Mouse (Mus musculus) embryonic facial prominence, embryonic 14.5 days (tissue): ENCODE measurements around the gene Tet1. TPM values are rescaled to one million over a fixed set of nuclear protein-coding genes. Genes with fewer than 3 reads are reported as not detected.

Experiments
- ATAC-seq: fragments of 200-750 bp; cut with Nextera tagmentation; 2 replicates; pipeline ENCODE4 v1.8.0; 2017; ENCODE audit warnings: low read depth, moderate number of reproducible peaks, moderate TSS enrichment
- DNase-seq: peaks from one replicate; pipeline ENCODE4 v3.0.0-alpha.2; 2015; ENCODE audit warnings: low spot score
- H3K27ac ChIP-seq: fragments of 300-500 bp; sonication (generic); replicated peaks from 2 replicates; pipeline ENCODE4 v1.5.1; 2014; ENCODE audit warnings: low read depth, mild to moderate bottlenecking, low read length, moderate library complexity
- H3K27me3 ChIP-seq: fragments of 300-500 bp; sonication (generic); replicated peaks from 2 replicates; pipeline ENCODE4 v1.6.1; 2014; ENCODE audit warnings: low read length; ENCODE audit not compliant: control insufficient read depth, insufficient read depth
- H3K36me3 ChIP-seq: fragments of 300-500 bp; sonication (generic); 2 replicates; pipeline ENCODE4 v1.6.1; 2014; ENCODE audit warnings: low read length, mixed read lengths; ENCODE audit not compliant: control insufficient read depth, insufficient read depth
- H3K4me1 ChIP-seq: fragments of 300-500 bp; sonication (generic); 2 replicates; pipeline ENCODE4 v1.6.1; 2014; ENCODE audit warnings: antibody characterized with exemption, low read length; ENCODE audit not compliant: control insufficient read depth, insufficient read depth
- H3K4me2 ChIP-seq: fragments of 300-500 bp; sonication (generic); 2 replicates; pipeline ENCODE4 v1.6.1; 2014; ENCODE audit warnings: low read depth, mild to moderate bottlenecking, low read length, moderate library complexity, mixed read lengths
- H3K4me3 ChIP-seq: fragments of 300-500 bp; sonication (generic); 2 replicates; pipeline ENCODE4 v1.5.1; 2014; ENCODE audit warnings: low read depth, mild to moderate bottlenecking, low read length
- H3K9ac ChIP-seq: fragments of 300-500 bp; sonication (generic); 2 replicates; pipeline ENCODE4 v1.6.1; 2014; ENCODE audit warnings: low read depth, mild to moderate bottlenecking, low read length, moderate library complexity, mixed read lengths
- H3K9me3 ChIP-seq: fragments of 300-500 bp; sonication (generic); 2 replicates; pipeline ENCODE4 v1.6.1; 2016; ENCODE audit warnings: low read length; ENCODE audit not compliant: control insufficient read depth
- WGBS: fragments of 180-500 bp; shearing (Covaris S2); extraction: QIAGEN DNeasy Blood & Tissue Kit; methylation state at CpG from one replicate; pipeline ENCODE4 v1.1.7; 2014; 5-methylcytosine and 5-hydroxymethylcytosine counted together
- polyA plus RNA-seq: library from polyadenylated mRNA; unstranded; fragments of >200 nt; fragmentation: Nextera tagmentation; extraction: Ambion mirVana; gene quantifications from 2 replicates; pipeline ENCODE4 v1.2.1, GENCODE M21; 2014

Gene Tet1
- polyA plus RNA-seq, 1 experiment from 2014 or later = 22.2 TPM

DNA sequence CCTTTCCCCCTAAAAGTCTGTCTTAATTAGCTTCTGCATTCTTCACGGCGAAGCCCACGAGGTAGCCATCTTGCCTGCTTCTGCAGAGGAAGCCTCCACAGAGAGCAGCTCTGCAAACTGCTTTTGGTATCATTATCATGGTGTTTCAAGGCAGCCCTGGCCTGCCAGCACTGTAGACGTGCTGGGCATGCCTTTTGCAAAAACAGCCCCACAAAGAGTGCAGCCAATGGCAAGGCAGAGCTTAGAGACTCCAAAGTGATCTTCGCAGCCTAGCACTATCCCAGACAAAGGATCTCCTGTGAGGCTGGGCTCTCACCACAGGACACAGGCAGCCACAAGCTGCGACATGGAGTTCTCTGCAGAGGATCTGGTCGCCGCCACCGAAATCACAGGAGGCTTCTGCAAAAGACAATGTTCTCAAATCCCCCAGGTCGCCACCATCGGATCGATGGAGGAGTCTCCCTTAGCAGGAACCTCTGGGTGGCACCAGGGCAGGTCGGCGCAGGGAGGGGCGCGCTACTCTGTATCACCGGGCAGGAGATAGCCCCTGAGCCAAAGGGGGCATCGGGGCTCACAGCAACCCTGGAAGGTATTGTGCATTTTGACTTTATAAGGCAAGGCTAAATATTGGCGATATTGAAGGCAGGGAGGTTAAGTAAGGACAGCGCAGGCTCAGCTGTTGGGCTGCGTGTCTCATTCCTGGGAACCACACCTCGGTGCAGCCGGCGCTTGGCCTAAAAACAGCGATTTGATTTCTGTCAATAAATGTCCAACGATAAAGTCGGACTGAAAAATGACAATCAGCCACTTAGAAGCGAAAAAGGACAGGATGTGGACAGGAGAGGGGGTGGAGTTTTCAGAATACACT, 43.4 kb downstream of the Tet1 start:
- H3K9me3 ChIP-seq = peaks cover 4% of the 10 kb centered on the region; the same call in 1 of the 2 replicates
- DNase-seq (peak; percentile 96), ATAC-seq (peak; percentile 98)
- no peaks in the 10 kb centered on the region for H3K27me3 ChIP-seq
- H3K4me3 ChIP-seq = peak overlapping the region; percentile 40
- H3K27ac ChIP-seq = peak overlapping the region; percentile 84
- peak overlapping the region; percentile 64 for H3K4me2 ChIP-seq
- peak overlapping the region; percentile 68 for H3K9ac ChIP-seq
- peaks cover 3% of the 10 kb centered on the region; the same call in 1 of the 2 replicates for H3K36me3 ChIP-seq
- WGBS = under 1% methylated on average over 27 of the region's 28 CpGs
- H3K4me1 ChIP-seq = peaks cover 19% of the 10 kb centered on the region

DNA sequence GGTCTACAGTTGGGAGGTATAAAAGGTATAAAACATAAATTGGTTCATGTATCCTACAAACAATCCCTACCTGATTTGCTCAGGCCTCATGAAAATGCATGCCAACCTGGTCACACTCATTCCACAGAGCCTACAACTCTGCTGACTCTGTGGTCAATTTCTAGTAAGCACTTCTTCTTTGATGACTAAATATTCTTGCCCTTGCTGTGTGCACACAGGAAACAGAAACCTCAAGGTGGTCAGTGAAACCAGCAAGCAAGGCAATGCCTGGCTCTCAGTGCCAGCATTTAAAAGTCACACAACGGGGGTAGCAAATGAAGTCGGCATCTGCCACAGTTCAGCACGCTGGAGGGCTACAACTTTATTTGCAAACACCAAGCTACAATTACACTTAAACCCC, 45.2 kb downstream of the Tet1 start:
- peak overlapping the region; percentile 46; the same call in 1 of the 2 replicates for H3K9ac ChIP-seq
- ATAC-seq = no peak
- peak overlapping the region; percentile 40; the same call in 1 of the 2 replicates for H3K4me3 ChIP-seq

DNA sequence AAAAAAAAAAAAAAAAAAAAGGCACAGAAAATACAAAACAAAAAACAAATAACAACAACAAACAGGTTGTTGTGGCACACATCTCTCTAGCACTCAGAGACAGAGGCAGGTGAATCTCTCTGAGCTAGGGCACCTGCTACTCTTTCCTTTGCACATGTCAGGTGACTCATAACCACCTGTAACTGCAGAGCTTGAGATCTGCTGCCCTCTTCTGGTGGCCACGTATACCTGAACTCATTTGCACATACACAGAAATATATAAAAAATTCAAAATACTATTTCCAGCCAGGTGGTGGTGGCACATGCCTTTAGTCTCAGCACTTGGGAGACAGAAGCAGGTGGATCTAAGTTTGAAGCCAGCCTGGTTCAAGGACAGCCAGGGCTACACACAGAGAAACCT, 46.4 kb downstream of the Tet1 start:
- no peak for DNase-seq
- H3K9me3 ChIP-seq = peaks cover 4% of the 10 kb centered on the region; the same call in 1 of the 2 replicates
- H3K36me3 ChIP-seq = peaks cover 7% of the 10 kb centered on the region; the same call in 1 of the 2 replicates
- H3K27me3 ChIP-seq = no peaks in the 10 kb centered on the region
- H3K4me2 ChIP-seq = no peak overlapping the region
- H3K4me3 ChIP-seq = no peak overlapping the region
- ATAC-seq = no peak
- no peak overlapping the region for H3K27ac ChIP-seq
- peaks cover 19% of the 10 kb centered on the region for H3K4me1 ChIP-seq
- WGBS = 97% methylated on average over 1 of the region's 1 CpGs
- no peak overlapping the region for H3K9ac ChIP-seq

More for the DNA sequence above, 45.2 kb downstream of the Tet1 start:
- Histone ChIP-seq H3K36me3 (peaks cover 7% of the 10 kb centered on the region; the same call in 1 of the 2 replicates), H3K9me3 (peaks cover 4% of the 10 kb centered on the region; the same call in 1 of the 2 replicates), H3K4me1 (peaks cover 19% of the 10 kb centered on the region), H3K27ac (no peak overlapping the region), H3K27me3 (no peaks in the 10 kb centered on the region), H3K4me2 (peak overlapping the region; percentile 64)
- WGBS = 53% methylated on average over 3 of the region's 3 CpGs
- DNase-seq = no peak

DNA sequence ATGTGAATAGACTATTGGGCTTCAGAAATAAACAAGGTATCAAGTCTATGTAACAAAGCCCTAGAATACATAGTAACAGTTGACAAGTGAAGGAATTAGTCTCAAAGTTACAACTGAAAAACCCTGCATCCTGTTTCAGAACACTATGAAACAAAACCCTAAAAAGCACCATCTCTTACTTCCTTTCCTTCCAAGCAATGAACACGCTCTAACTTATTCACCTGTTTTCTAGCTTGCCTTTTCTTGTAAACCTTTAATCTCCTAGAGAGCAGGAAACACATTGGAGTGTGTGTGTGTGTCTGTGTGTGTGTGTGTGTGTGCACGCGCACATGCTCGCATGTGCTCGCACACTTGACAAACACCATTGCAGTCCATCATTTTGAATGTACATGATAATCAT, 49.8 kb downstream of the Tet1 start:
- Histone ChIP-seq H3K4me3 (no peak overlapping the region), H3K9me3 (peaks cover 4% of the 10 kb centered on the region; the same call in 1 of the 2 replicates), H3K9ac (no peak overlapping the region), H3K4me1 (peaks cover 6% of the 10 kb centered on the region; the same call in 1 of the 2 replicates), H3K36me3 (peaks cover 7% of the 10 kb centered on the region; the same call in 1 of the 2 replicates), H3K4me2 (no peak overlapping the region), H3K27me3 (no peaks in the 10 kb centered on the region), H3K27ac (no peak overlapping the region)
- no peak for DNase-seq
- ATAC-seq = no peak
- WGBS = 91% methylated on average over 5 of the region's 5 CpGs

DNA sequence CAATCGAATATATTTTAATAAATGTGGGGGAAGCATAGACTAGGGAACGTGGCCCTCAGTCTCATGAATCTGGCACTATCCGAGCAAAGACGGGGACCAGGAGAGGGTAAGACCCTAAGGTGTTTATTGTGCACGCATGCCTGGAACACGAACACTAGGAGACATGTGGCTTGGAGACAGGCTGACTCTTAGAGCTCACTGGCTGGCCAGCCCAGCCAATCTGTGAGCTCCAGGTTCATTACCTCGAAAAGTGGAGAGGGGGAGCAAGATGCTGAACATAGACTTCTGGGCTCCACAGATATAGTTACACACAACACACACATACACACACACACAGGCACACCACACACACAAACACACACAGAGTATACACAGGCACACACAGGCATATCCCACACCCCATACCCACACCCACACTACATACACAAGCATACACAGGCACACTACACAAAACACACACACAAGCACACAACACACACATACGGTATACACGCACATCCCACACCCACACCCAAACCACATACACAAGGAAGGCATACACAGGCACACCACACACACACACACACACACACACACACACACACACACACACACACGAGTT, 52.0 kb downstream of the Tet1 start:
- Histone ChIP-seq H3K9me3 (no peaks in the 10 kb centered on the region), H3K36me3 (peaks cover 10% of the 10 kb centered on the region; the same call in 1 of the 2 replicates), H3K4me3 (no peak overlapping the region), H3K27me3 (no peaks in the 10 kb centered on the region), H3K4me2 (no peak overlapping the region), H3K4me1 (no peaks in the 10 kb centered on the region), H3K27ac (no peak overlapping the region), H3K9ac (no peak overlapping the region)
- DNase-seq (no peak), ATAC-seq (peak; percentile 30; the same call in 1 of the 2 replicates)
- 68% methylated on average over 10 of the region's 10 CpGs for WGBS

DNA sequence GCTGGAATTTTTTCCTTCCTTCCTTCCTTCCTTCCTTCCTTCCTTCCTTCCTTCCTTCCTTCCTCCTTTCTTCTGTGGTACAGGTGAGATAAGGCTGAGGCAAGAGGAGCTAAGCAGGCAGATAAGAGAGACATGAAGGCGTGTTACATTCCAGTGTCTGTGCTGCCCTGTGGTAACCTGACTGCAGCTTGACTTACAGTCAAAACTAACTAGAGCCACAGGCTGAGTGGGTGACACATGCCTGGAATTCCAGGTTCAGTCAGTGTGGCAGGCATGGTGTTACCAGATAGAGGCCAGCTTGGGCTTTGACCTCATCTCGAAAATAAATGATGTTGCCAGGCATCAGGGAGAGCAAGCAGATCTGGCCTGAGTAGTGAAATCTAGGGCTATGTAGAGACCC, 53.8 kb downstream of the Tet1 start:
- Histone ChIP-seq H3K27me3 (no peaks in the 10 kb centered on the region), H3K9ac (no peak overlapping the region), H3K4me1 (0 out of 2 replicates have a peak, but pooled peaks cover 5% of the 10 kb centered on the region), H3K4me3 (no peak overlapping the region), H3K9me3 (no peaks in the 10 kb centered on the region), H3K36me3 (0 out of 2 replicates have a peak, but pooled peaks cover 7% of the 10 kb centered on the region), H3K27ac (no peak overlapping the region), H3K4me2 (no peak overlapping the region)
- DNase-seq (no peak), ATAC-seq (no peak)
- WGBS = 67% methylated on average over 2 of the region's 2 CpGs

DNA sequence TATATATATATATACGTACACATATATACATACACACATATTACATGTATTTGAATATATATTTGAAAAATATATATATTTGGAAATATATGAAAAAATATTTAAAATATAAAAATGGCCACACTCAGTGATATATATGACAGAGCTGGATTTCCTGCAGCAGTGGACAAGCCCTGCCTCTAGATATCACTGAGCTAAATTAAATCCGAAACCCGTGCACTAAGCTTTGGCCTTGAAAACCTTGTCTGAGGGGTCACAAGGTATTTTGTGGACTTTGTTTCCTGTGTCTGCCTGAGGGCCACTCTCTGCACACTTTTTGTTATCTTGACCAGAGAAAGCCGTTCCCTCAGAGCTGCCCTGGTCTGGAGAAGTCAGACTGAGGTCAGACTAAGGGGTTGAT, 54.2 kb downstream of the Tet1 start:
- no peak for ATAC-seq
- no peak overlapping the region for H3K27ac ChIP-seq
- H3K9me3 ChIP-seq = no peaks in the 10 kb centered on the region
- 68% methylated on average over 4 of the region's 4 CpGs for WGBS
- H3K4me2 ChIP-seq = no peak overlapping the region
- no peak for DNase-seq
- H3K36me3 ChIP-seq = 0 out of 2 replicates have a peak, but pooled peaks cover 6% of the 10 kb centered on the region
- no peaks in the 10 kb centered on the region for H3K27me3 ChIP-seq
- H3K9ac ChIP-seq = no peak overlapping the region
- H3K4me1 ChIP-seq = 0 out of 2 replicates have a peak, but pooled peaks cover 5% of the 10 kb centered on the region
- H3K4me3 ChIP-seq = no peak overlapping the region

DNA sequence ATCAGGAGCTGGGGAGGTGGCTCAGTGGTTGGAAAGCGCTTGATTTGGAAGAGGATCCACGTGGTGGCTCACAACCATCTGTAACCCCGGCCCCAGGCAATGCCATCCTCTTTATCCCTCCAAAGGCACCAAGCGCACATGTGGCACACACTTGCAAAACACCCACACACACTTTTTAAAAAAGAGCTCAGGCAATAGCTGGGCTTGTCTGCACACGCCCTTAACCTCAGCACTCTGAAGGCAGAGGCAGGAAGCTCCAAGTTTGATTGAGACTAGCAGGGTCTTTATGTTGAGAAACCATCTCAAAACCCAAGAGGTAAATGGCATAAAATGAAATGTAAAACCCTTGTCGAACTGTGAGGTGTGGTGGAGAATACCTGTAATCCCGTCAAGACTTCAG, 57.2 kb downstream of the Tet1 start:
- 72% methylated on average over 7 of the region's 7 CpGs for WGBS
- H3K4me2 ChIP-seq = no peak overlapping the region
- H3K27ac ChIP-seq = peak overlapping the region; percentile 74
- no peaks in the 10 kb centered on the region for H3K27me3 ChIP-seq
- H3K36me3 ChIP-seq = 0 out of 2 replicates have a peak, but pooled peaks cover 6% of the 10 kb centered on the region
- ATAC-seq (no peak), DNase-seq (no peak)
- H3K4me1 ChIP-seq = 0 out of 2 replicates have a peak, but pooled peaks cover 5% of the 10 kb centered on the region
- H3K4me3 ChIP-seq = no peak overlapping the region
- H3K9ac ChIP-seq = no peak overlapping the region
- H3K9me3 ChIP-seq = no peaks in the 10 kb centered on the region
